Mouse (Mus musculus): ENCODE data around the gene Msx3.

DNA sequence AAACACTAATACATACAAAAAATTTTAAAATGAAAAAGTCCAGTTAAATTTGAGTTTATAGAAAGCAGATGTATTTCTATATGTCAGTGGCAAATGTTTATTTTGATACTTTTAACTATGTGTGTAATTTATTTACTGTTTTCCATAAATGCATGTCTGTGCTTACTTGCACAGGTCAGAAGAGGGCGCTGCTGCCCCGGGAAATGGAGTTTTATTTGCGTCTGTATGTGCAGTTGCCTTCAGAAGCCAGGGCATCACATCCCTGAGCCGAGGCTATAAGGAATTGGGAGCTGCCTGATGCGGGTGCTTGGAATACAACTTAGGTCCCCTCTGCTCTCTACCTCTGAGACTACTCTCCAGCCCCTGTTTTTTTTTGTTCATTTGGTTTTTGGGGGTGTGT, 29.8 kb upstream of the Msx3 start:
- no peak for TF ChIP-seq GATA1 (IDR thresholded peaks at IDR 0.05; ENCODE audit: low read length)
- no peak for TF ChIP-seq TAL1 (IDR thresholded peaks at IDR 0.05; ENCODE audit: low read length)

Measured in erythroblast, embryonic 14.5 days (primary cell).